Mouse (Mus musculus): ENCODE data around the gene Gm10190.
"Not testable (repeated sequence)": the region's sequence is repeated elsewhere in the genome, so short reads cannot be mapped to it uniquely, and the experiment has no call there.

Gm10190 gene

GRCm38 (mm10) chr17:80372989-80373725 lies at the start of gene Gm10190:
Gm10190 (minus strand) TSS chr17:80373541.
- ChIA-PET CTCF (interaction anchor here in 3 of 4 experiments (0.6 to 1.8 kb wide), 4 partner anchors 28 to 191 kb away, joined by 3 to 4 read pairs (median 3); no protein-coding TSS in a partner anchor), POLR2A (interaction anchor here (0.6 to 3.8 kb wide), 32 partner anchors 10 to 510 kb away, joined by 3 to 22 read pairs (median 4); partner anchors contain the start of genes Dhx57 (in 3 of the 4), Morn2 (in 2 of the 4), Srsf7 (in 2 of the 4) and Ttc39d (in 2 of the 4))

GRCm38 (mm10) chr17:80420998-80421397 lies 47.7 kb upstream of the Gm10190 start:
- CTCF ChIA-PET, result no interaction called here
- POLR2A ChIA-PET, result no interaction called here

- ChIA-PET CTCF (interaction anchor here in 1 of 4 experiments (1.0 kb wide), 1 partner anchor 142 kb away, joined by 5 read pairs; no protein-coding TSS in a partner anchor), POLR2A (interaction anchor here in 2 of 4 experiments (0.6 to 5.5 kb wide), 14 partner anchors 8 to 164 kb away, joined by 3 to 26 read pairs (median 4); partner anchors contain the start of genes Dhx57 (in 1 of the 2) and Morn2 (in 1 of the 2))
Measured at GRCm38 (mm10) chr17:80418572-80419210, 45.4 kb upstream of the Gm10190 start.

- POLR2A ChIA-PET, result interaction anchor here in 3 of 4 experiments (0.6 to 1.5 kb wide), 6 partner anchors 8 to 164 kb away, joined by 3 to 4 read pairs (median 3); no protein-coding TSS in a partner anchor
Measured at GRCm38 (mm10) chr17:80411182-80411581, 37.8 kb upstream of the Gm10190 start.

GRCm38 (mm10) chr17:80398243-80398642 lies 24.9 kb upstream of the Gm10190 start:
- CTCF ChIA-PET, result no interaction called here
- POLR2A ChIA-PET, result no interaction called here

More at GRCm38 (mm10) chr17:80411182-80411581, 37.8 kb upstream of the Gm10190 start:
- CTCF ChIA-PET, result interaction anchor here in 2 of 4 experiments (0.7 to 1.0 kb wide), 2 partner anchors 142 to 148 kb away, joined by 3 to 4 read pairs; no protein-coding TSS in a partner anchor

- ChIA-PET POLR2A (interaction anchor here in 2 of 4 experiments (0.8 to 1.5 kb wide), 7 partner anchors 9 to 184 kb away, joined by 3 to 5 read pairs (median 4); partner anchors contain the start of genes Dhx57 (in 1 of the 2), Morn2 (in 1 of the 2), Srsf7 (in 1 of the 2) and Ttc39d (in 1 of the 2)), CTCF (interaction anchor here in 2 of 4 experiments (0.6 to 1.0 kb wide), 4 partner anchors 14 to 167 kb away, joined by 3 to 5 read pairs (median 3); no protein-coding TSS in a partner anchor)
Measured at GRCm38 (mm10) chr17:80391423-80392403, 18.4 kb upstream of the Gm10190 start.

GRCm38 (mm10) chr17:80390024-80390423 lies 16.7 kb upstream of the Gm10190 start:
- POLR2A ChIA-PET, result interaction anchor here in 3 of 4 experiments (0.7 to 1.6 kb wide), 9 partner anchors 16 to 183 kb away, joined by 3 to 5 read pairs (median 3); partner anchors contain the start of genes Srsf7 (in 2 of the 3), Ttc39d (in 2 of the 3), Gemin6 (in 1 of the 3) and Morn2 (in 1 of the 3)
- CTCF ChIA-PET, result interaction anchor here in 2 of 4 experiments (0.5 to 1.0 kb wide), 3 partner anchors 170 to 195 kb away, joined by 3 read pairs; no protein-coding TSS in a partner anchor

GRCm38 (mm10) chr17:80385671-80386070 lies 12.3 kb upstream of the Gm10190 start:
- CTCF ChIA-PET, result no interaction called here
- POLR2A ChIA-PET, result interaction anchor here in 1 of 4 experiments (1.9 kb wide), 1 partner anchor 17 kb away, joined by 5 read pairs; no protein-coding TSS in a partner anchor

GRCm38 (mm10) chr17:80378386-80378785 lies 5.0 kb upstream of the Gm10190 start:
- CTCF ChIA-PET, result interaction anchor here in 1 of 4 experiments (0.6 kb wide), 1 partner anchor 215 kb away, joined by 5 read pairs; no protein-coding TSS in a partner anchor
- POLR2A ChIA-PET, result not testable (repeated sequence)

GRCm38 (mm10) chr17:80373726-80374096 lies 370 bp upstream of the Gm10190 start:
- ChIA-PET POLR2A (interaction anchor here (0.6 to 3.8 kb wide), 23 partner anchors 10 to 511 kb away, joined by 3 to 22 read pairs (median 4); partner anchors contain the start of genes Srsf7 (in 2 of the 4), Ttc39d (in 2 of the 4), Dhx57 (in 1 of the 4) and Morn2 (in 1 of the 4)), CTCF (no interaction called here)

GRCm38 (mm10) chr17:80368606-80369005 lies 4.7 kb downstream of the Gm10190 start:
- ChIA-PET POLR2A (interaction anchor here in 2 of 4 experiments (1.6 to 2.3 kb wide), 2 partner anchors 17 to 114 kb away, joined by 3 to 5 read pairs; no protein-coding TSS in a partner anchor), CTCF (interaction anchor here in 1 of 4 experiments (0.6 kb wide), 1 partner anchor 73 kb away, joined by 3 read pairs; no protein-coding TSS in a partner anchor)

- ChIA-PET CTCF (no interaction called here), POLR2A (no interaction called here)
Measured at GRCm38 (mm10) chr17:80367276-80367675, 6.1 kb downstream of the Gm10190 start.

GRCm38 (mm10) chr17:80360245-80360644 lies 13.1 kb downstream of the Gm10190 start:
- POLR2A ChIA-PET, result interaction anchor here in 1 of 4 experiments (0.7 to 0.8 kb wide), 2 partner anchors 236 to 613 kb away, joined by 4 read pairs; no protein-coding TSS in a partner anchor
- CTCF ChIA-PET, result no interaction called here

GRCm38 (mm10) chr17:80347234-80347633 lies 26.1 kb downstream of the Gm10190 start:
- POLR2A ChIA-PET, result interaction anchor here in 3 of 4 experiments (0.8 to 1.4 kb wide), 13 partner anchors 8 to 217 kb away, joined by 3 to 8 read pairs (median 3); partner anchors contain the start of genes Gm10190 (in 2 of the 3), Srsf7 (in 2 of the 3), Ttc39d (in 2 of the 3) and Arhgef33 (in 1 of the 3)
- CTCF ChIA-PET, result interaction anchor here in 3 of 4 experiments (0.8 to 1.3 kb wide), 3 partner anchors 57 to 212 kb away, joined by 4 to 8 read pairs (median 5); partner anchors contain the start of genes Dhx57 (in 1 of the 3) and Morn2 (in 1 of the 3)

GRCm38 (mm10) chr17:80346591-80347125 lies 26.7 kb downstream of the Gm10190 start:
- POLR2A ChIA-PET, result interaction anchor here in 3 of 4 experiments (0.6 to 1.3 kb wide), 15 partner anchors 9 to 1231 kb away, joined by 3 to 8 read pairs (median 3); partner anchors contain the start of genes Gm10190 (in 2 of the 3), Arhgef33 (in 1 of the 3), Morn2 (in 1 of the 3) and Srsf7 (in 1 of the 3)

GRCm38 (mm10) chr17:80345277-80345676 lies 28.1 kb downstream of the Gm10190 start:
- POLR2A ChIA-PET, result interaction anchor here in 3 of 4 experiments (0.6 to 1.8 kb wide), 6 partner anchors 27 to 138 kb away, joined by 3 to 9 read pairs (median 3); partner anchors contain the start of genes Ttc39d (in 3 of the 3) and Srsf7 (in 2 of the 3)
- CTCF ChIA-PET, result interaction anchor here (0.6 to 1.2 kb wide), 7 partner anchors 55 to 227 kb away, joined by 3 to 10 read pairs (median 5); partner anchors contain the start of genes Dhx57 (in 1 of the 4) and Morn2 (in 1 of the 4)

More at GRCm38 (mm10) chr17:80346591-80347125, 26.7 kb downstream of the Gm10190 start:
- CTCF ChIA-PET, result interaction anchor here (0.6 to 1.3 kb wide), 6 partner anchors 56 to 649 kb away, joined by 3 to 8 read pairs (median 4); partner anchors contain the start of genes Dhx57 (in 1 of the 4) and Morn2 (in 1 of the 4)
